Mouse (Mus musculus) heart, adult 2 months (tissue): Measurements from ENCODE around the gene Bmp2k.

Experiments
- CTCF ChIP-seq: fragments of 200-600 bp; IDR thresholded peaks from 2 replicates; pipeline ENCODE4 v1.8.1; 2022; ENCODE audit warnings: antibody characterized with exemption, mild to moderate bottlenecking, moderate library complexity
- POLR2A ChIP-seq: fragments of 200-500 bp; IDR thresholded peaks from 2 replicates; pipeline ENCODE4 v1.6.1; 2011; ENCODE audit warnings: mild to moderate bottlenecking, low read depth, low read length, control low read depth; ENCODE audit not compliant: insufficient read depth

GRCm38 (mm10) chr5:97024834-97025233 is 27.3 kb downstream of the Bmp2k start:
- TF ChIP-seq CTCF (no peak), POLR2A (no peak)
